Mouse (Mus musculus) embryonic facial prominence, embryonic 13.5 days (tissue): ENCODE measurements around the gene Gpr61. TPM values are rescaled to one million over a fixed set of nuclear protein-coding genes. Genes with fewer than 3 reads are reported as not detected.

Experiments
- polyA plus RNA-seq: library from polyadenylated mRNA; unstranded; fragments of >200 nt; fragmentation: Nextera tagmentation; extraction: Ambion mirVana; gene quantifications from 2 replicates; pipeline ENCODE4 v1.2.1, GENCODE M21; 2015

Gpr61 gene
- polyA plus RNA-seq, 1 experiment from 2014 or later, result 0.20 TPM

Other genes starting within 250 kb of the Gpr61 start
- 30.6 and 31.3 TPM in 2 replicates for gene Gstm7, start 223.1 kb downstream of the Gpr61 start, polyA plus RNA-seq
- gene Gstm6, start 211.1 kb downstream of the Gpr61 start, polyA plus RNA-seq, result 10.7 and 13.5 TPM in 2 replicates
- gene Gstm3, start 185.6 kb downstream of the Gpr61 start, polyA plus RNA-seq, result 0.28 TPM in 1 of 2 replicates, not detected in the other
- gene Gstm2, start 168.4 kb downstream of the Gpr61 start, polyA plus RNA-seq, result 42.0 and 46.6 TPM in 2 replicates
- gene Gstm1, start 136.9 kb downstream of the Gpr61 start, polyA plus RNA-seq, result 83.2 and 113 TPM in 2 replicates
- 15.0 and 15.8 TPM in 2 replicates for gene Gstm4, start 110.0 kb downstream of the Gpr61 start, polyA plus RNA-seq
- gene Ampd2, start 68.2 kb downstream of the Gpr61 start, polyA plus RNA-seq, result 38.4 and 44.5 TPM in 2 replicates
- gene Gnat2, start 62.1 kb downstream of the Gpr61 start, polyA plus RNA-seq, result 0.83 and 0.85 TPM in 2 replicates
- 173 and 185 TPM in 2 replicates for gene Gnai3, start 8.7 kb downstream of the Gpr61 start, polyA plus RNA-seq
- 4.0 and 4.5 TPM in 2 replicates for gene Amigo1, start 31.5 kb upstream of the Gpr61 start, polyA plus RNA-seq
- 2.6 and 2.8 TPM in 2 replicates for gene Cyb561d1, start 46.3 kb upstream of the Gpr61 start, polyA plus RNA-seq
- gene Atxn7l2, start 56.1 kb upstream of the Gpr61 start, polyA plus RNA-seq, result 22.0 and 27.1 TPM in 2 replicates
- gene Sypl2, start 71.8 kb upstream of the Gpr61 start, polyA plus RNA-seq, result 0.48 and 0.58 TPM in 2 replicates
- gene Psma5, start 102.0 kb upstream of the Gpr61 start, polyA plus RNA-seq, result 298 and 302 TPM in 2 replicates
- 6.4 and 10.8 TPM in 2 replicates for gene Sort1, start 129.2 kb upstream of the Gpr61 start, polyA plus RNA-seq
- not detected in 2 replicates for gene Mybphl, start 210.0 kb upstream of the Gpr61 start, polyA plus RNA-seq
- 61.4 and 73.1 TPM in 2 replicates for gene Psrc1, start 229.0 kb upstream of the Gpr61 start, polyA plus RNA-seq